Mouse (Mus musculus) liver, postnatal 0 days (tissue): Measurements from ENCODE around the gene Lyg1.

Source experiments
- CTCF ChIP-seq: sonication (generic); IDR thresholded peaks from 2 replicates; pipeline ENCODE4 v1.5.1; 2016; ENCODE audit warnings: antibody characterized with exemption, low read depth
- EP300 ChIP-seq: IDR thresholded peaks from 2 replicates; pipeline ENCODE4 v1.6.1; 2016; ENCODE audit warnings: antibody characterized with exemption, low read depth, mild to moderate bottlenecking

- TF ChIP-seq EP300 (no peak), CTCF (no peak)
These were observed 39.5 kb downstream of the Lyg1 start for GRCm38 (mm10) chr1:37918096-37918495.
